Mouse (Mus musculus) spleen, adult 12 weeks (tissue): ENCODE data around the gene Ppara.
A peak's percentile ranks its signal among the peaks of the same experiment; 100 is the strongest.

Experiments
- DNase-seq: peaks from one replicate; pipeline ENCODE4 v3.0.0; 2022; ENCODE audit warnings: low spot score

The Ppara gene

GRCm38 (mm10) chr15:85728224-85728623 lies 6.6 kb upstream of the Ppara start:
- DNase-seq = no peak

- no peak for DNase-seq
Measured at GRCm38 (mm10) chr15:85729256-85729655, 5.5 kb upstream of the Ppara start.

GRCm38 (mm10) chr15:85730027-85730426 lies 4.8 kb upstream of the Ppara start:
- DNase-seq = no peak

- DNase-seq = no peak
Measured at GRCm38 (mm10) chr15:85731885-85732603, 2.7 kb upstream of the Ppara start.

GRCm38 (mm10) chr15:85732604-85732968 lies 2.2 kb upstream of the Ppara start:
- DNase-seq = no peak

- DNase-seq = no peak
Measured at GRCm38 (mm10) chr15:85733686-85734085, 1.1 kb upstream of the Ppara start.

- no peak for DNase-seq
Measured at GRCm38 (mm10) chr15:85734148-85734547, 635 bp upstream of the Ppara start.

- DNase-seq = peak; percentile 62
Measured at GRCm38 (mm10) chr15:85735063-85735835, 466 bp downstream of the Ppara start.

GRCm38 (mm10) chr15:85735836-85736190 lies 1.0 kb downstream of the Ppara start:
- no peak for DNase-seq

- DNase-seq = no peak
Measured at GRCm38 (mm10) chr15:85736506-85736905, 1.7 kb downstream of the Ppara start.

GRCm38 (mm10) chr15:85738416-85738815 lies 3.6 kb downstream of the Ppara start:
- no peak for DNase-seq

GRCm38 (mm10) chr15:85738939-85739338 lies 4.2 kb downstream of the Ppara start:
- DNase-seq = no peak

GRCm38 (mm10) chr15:85742608-85743007 lies 7.8 kb downstream of the Ppara start:
- no peak for DNase-seq

GRCm38 (mm10) chr15:85743946-85744345 lies 9.2 kb downstream of the Ppara start:
- no peak for DNase-seq

GRCm38 (mm10) chr15:85746178-85746577 lies 11.4 kb downstream of the Ppara start:
- DNase-seq = no peak

GRCm38 (mm10) chr15:85746671-85747070 lies 11.9 kb downstream of the Ppara start:
- DNase-seq = no peak

GRCm38 (mm10) chr15:85747951-85748350 lies 13.2 kb downstream of the Ppara start:
- no peak for DNase-seq

GRCm38 (mm10) chr15:85748466-85748865 lies 13.7 kb downstream of the Ppara start:
- DNase-seq = no peak

GRCm38 (mm10) chr15:85749141-85749540 lies 14.4 kb downstream of the Ppara start:
- no peak for DNase-seq

- no peak for DNase-seq
Measured at GRCm38 (mm10) chr15:85750115-85750514, 15.3 kb downstream of the Ppara start.

GRCm38 (mm10) chr15:85752655-85753054 lies 17.9 kb downstream of the Ppara start:
- DNase-seq = no peak

GRCm38 (mm10) chr15:85754033-85754650 lies 19.4 kb downstream of the Ppara start:
- no peak for DNase-seq

- no peak for DNase-seq
Measured at GRCm38 (mm10) chr15:85755214-85755613, 20.4 kb downstream of the Ppara start.
